Mouse (Mus musculus) liver, embryonic 18 days (tissue): Measurements from ENCODE around the gene Chkb. TPM values are rescaled to one million over a fixed set of nuclear protein-coding genes. Genes with fewer than 3 reads are reported as not detected.

Source experiments
- polyA plus RNA-seq: library from polyadenylated mRNA; depleted of rRNA; stranded (reverse); fragments of >200 nt; gene quantifications from 2 replicates; pipeline ENCODE4 v1.2.3, GENCODE M21; 2012; rRNA removed

Gene Chkb
- polyA plus RNA-seq: 28.2 and 29.0 TPM in 2 replicates

GRCm38 (mm10) chr15:89429352-89430221 lies at the start of gene Chkb, which contains the start of the genes C730034F03Rik and Gm44502:
Gene Chkb, minus strand, starts transcription at chr15:89429908.
Gene C730034F03Rik, plus strand, starts transcription at chr15:89429589.
Gene Gm44502, minus strand, starts transcription at chr15:89429696.

GRCm38 (mm10) chr15:89477091-89477491 lies 47.4 kb upstream of the Chkb start, which contains the start of gene Arsa:
Gene Arsa, minus strand, starts transcription at chr15:89477425.

DNA sequence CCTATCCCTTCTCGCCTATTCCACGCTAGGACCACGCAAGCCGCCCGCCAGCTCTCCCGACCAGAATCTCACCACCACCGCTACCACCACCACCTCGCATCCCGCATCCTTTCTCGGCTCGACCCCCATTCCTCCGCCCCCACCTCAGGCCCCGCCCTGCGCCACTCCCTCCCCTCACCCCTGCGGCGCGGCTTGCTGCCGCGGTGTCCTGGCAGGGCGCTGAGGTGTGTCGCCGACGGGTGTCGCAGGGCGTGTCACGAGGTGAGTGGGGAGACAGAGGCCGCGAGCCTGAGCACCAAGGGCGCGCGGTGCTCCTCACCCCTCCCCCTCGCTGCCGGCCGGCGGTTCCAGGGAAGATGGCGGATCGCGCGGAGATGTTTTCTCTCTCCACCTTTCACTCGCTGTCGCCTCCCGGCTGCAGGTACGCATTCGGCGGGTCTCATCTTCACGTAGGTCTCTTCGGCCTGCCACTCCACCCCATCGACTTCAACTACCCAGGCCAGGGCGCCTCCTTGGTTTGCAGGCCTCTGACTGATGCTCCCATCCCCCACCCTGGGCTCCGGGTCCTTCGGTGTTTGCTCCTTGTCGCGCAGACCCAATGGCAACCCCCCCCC lies 24.3 kb upstream of the Chkb start, which contains the start of gene Mapk8ip2:
TSS of gene Mapk8ip2 (plus strand) at position 49 of the 614 bp plus-strand sequence.

GRCm38 (mm10) chr15:89425711-89426121 lies 4.0 kb downstream of the Chkb start, which contains the start of gene Cpt1b:
Gene Cpt1b, minus strand, starts transcription at chr15:89425863.

DNA sequence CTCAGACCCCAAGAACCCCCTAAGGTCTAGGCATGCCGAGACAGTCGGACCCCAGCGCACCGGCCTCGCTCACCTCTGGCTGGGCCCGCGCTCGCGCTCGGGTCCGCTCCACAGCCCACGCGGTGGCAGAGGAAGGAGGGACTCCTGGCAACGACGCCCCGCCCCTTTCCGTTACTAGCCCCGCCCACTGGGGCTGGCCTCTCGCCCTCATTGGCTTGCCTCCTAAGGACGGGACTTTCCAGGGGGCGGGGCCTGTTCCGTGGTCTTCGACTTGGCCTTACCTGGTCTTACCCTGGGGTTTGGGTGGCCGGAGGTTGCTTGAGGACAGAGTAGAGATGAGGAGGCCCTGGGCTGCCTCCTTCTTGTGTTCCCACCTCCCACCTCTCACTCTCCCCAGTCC lies 19.6 kb downstream of the Chkb start, which contains the start of gene Syce3:
TSS of gene Syce3 (minus strand) at position 386 of the 400 bp plus-strand sequence.

DNA sequence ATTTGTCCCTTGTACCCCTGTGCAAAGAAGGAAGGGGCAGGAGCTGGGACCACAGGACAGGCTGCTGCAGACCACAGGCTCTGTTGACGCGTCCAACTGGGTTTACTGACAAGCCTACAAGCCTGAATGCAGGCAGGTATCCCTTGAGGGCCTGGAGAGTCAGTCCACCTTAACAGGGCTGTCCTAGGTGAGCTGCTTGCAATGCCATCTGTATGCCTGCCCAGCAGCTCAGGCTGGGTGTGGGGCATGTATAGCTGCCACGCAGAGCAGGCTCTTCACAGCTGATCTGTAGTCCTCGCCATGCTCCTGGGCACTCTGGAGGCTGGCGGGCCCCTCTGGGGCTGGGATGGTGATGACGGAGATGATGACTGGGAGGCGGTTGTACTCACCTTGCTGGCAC lies 45.1 kb downstream of the Chkb start, which contains the start of gene Klhdc7b:
TSS of gene Klhdc7b (plus strand) at position 301 of the 400 bp plus-strand sequence.

GRCm38 (mm10) chr15:89378831-89379401 lies 50.8 kb downstream of the Chkb start, which contains the start of gene Odf3b:
Gene Odf3b, minus strand, starts transcription at chr15:89379282.

DNA sequence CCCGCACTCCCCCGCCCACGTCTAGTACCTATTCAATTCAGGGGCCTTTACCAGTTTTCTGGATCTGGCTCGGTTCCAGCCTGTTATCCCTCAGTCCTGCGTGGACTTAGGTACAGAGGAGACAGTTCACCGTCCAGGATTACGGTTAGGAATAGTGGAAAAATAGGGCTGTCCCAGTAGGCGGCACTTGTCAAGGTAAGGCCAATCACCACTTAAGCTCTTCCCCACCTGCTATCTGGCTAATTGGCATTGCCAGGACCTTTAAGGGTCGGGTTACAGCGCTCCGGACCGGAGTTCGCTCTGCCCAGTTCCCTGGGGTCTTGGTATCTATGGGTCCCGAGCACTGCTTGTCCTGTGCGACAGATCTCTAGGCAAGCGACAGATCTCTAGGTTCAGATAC lies 52.8 kb downstream of the Chkb start, which contains the start of gene Tymp:
TSS of gene Tymp (minus strand) at position 83 of the 400 bp plus-strand sequence.

Other genes with a start within 250 kb of the Chkb start
- 37.7 and 44.3 TPM in 2 replicates for gene Plxnb2, start 249.1 kb downstream of the Chkb start, polyA plus RNA-seq
- gene Dennd6b, start 233.4 kb downstream of the Chkb start, polyA plus RNA-seq: 5.4 and 6.4 TPM in 2 replicates
- gene Ppp6r2, start 218.4 kb downstream of the Chkb start, polyA plus RNA-seq: 13.5 and 14.0 TPM in 2 replicates
- 26.2 and 28.5 TPM in 2 replicates for gene Sbf1, start 114.6 kb downstream of the Chkb start, polyA plus RNA-seq
- 10.3 and 11.8 TPM in 2 replicates for gene Adm2, start 107.2 kb downstream of the Chkb start, polyA plus RNA-seq
- gene Miox, start 95.5 kb downstream of the Chkb start, polyA plus RNA-seq: 12.7 and 15.7 TPM in 2 replicates
- 9.9 and 11.9 TPM in 2 replicates for gene Lmf2, start 74.2 kb downstream of the Chkb start, polyA plus RNA-seq
- 51.8 and 56.2 TPM in 2 replicates for gene Ncaph2, start 74.2 kb downstream of the Chkb start, polyA plus RNA-seq
- gene Sco2, start 56.1 kb downstream of the Chkb start, polyA plus RNA-seq: 21.4 and 21.6 TPM in 2 replicates
- 1.3 and 1.6 TPM in 2 replicates for gene Tymp, start 52.9 kb downstream of the Chkb start, polyA plus RNA-seq
- gene Odf3b, start 50.6 kb downstream of the Chkb start, polyA plus RNA-seq: 0.96 and 1.2 TPM in 2 replicates
- gene Klhdc7b, start 45.0 kb downstream of the Chkb start, polyA plus RNA-seq: not detected in 2 replicates
- gene Syce3, start 19.4 kb downstream of the Chkb start, polyA plus RNA-seq: 0.19 TPM in 1 of 2 replicates, not detected in the other
- 21.3 and 23.0 TPM in 2 replicates for gene Cpt1b, start 4.0 kb downstream of the Chkb start, polyA plus RNA-seq
- gene C730034F03Rik, start 319 bp downstream of the Chkb start, polyA plus RNA-seq: 1.2 and 1.3 TPM in 2 replicates
- 0.28 and 0.46 TPM in 2 replicates for gene Gm44502, start 212 bp downstream of the Chkb start, polyA plus RNA-seq
- gene Mapk8ip2, start 24.0 kb upstream of the Chkb start, polyA plus RNA-seq: 0.01 TPM in 2 replicates
- gene Arsa, start 47.5 kb upstream of the Chkb start, polyA plus RNA-seq: 6.8 and 7.0 TPM in 2 replicates
- gene Shank3, start 69.7 kb upstream of the Chkb start, polyA plus RNA-seq: 1.4 and 2.4 TPM in 2 replicates
- gene Acr, start 138.4 kb upstream of the Chkb start, polyA plus RNA-seq: 0.04 and 0.07 TPM in 2 replicates
- 6.5 and 6.9 TPM in 2 replicates for gene Rabl2, start 162.0 kb upstream of the Chkb start, polyA plus RNA-seq